ENCODE assay signal across 13 mouse cellular contexts in genomic region chr4:86527162-86528136, GRCm38 (mm10). TPM values are rescaled to one million over a fixed set of nuclear protein-coding genes. Genes with fewer than 3 reads are reported as not detected.
DNase-seq lines count a peak whose midpoint lies in the region; ATAC-seq lines count a peak whose summit lies in the region.
"Had no signal": no experiment of that assay in that cellular context is flagged by ENCODE, and none has a peak within 500 bp of the region (broad histone marks: within the 10 kb centered on the region; RNA-seq: fewer than 3 reads in every experiment).

No protein-coding gene starts in this region.

- H3K4me1 ChIP-seq in hindbrain, embryonic 11.5 days (replicated peaks; ENCODE audit: control insufficient read depth, insufficient read depth, low read length): no peaks in the 10 kb centered on the region
- no peaks in the 10 kb centered on the region for H3K4me1 ChIP-seq in hindbrain, embryonic 12.5 days
- H3K4me1 ChIP-seq in limb, embryonic 15.5 days: peaks cover 28% of the 10 kb centered on the region
- H3K4me1 ChIP-seq: midbrain, embryonic 13.5 days had no signal

- H3K36me3 ChIP-seq in hindbrain, embryonic 11.5 days (ENCODE audit: control insufficient read depth, insufficient read depth, low read length): no peaks in the 10 kb centered on the region
- H3K36me3 ChIP-seq in hindbrain, embryonic 12.5 days: no peaks in the 10 kb centered on the region
- H3K36me3 ChIP-seq in limb, embryonic 15.5 days: no peaks in the 10 kb centered on the region
- H3K36me3 ChIP-seq: G1E; midbrain, embryonic 13.5 days had no signal

- 70% methylated on average over 11 of the region's 11 CpGs for WGBS in hindbrain, embryonic 11.5 days
- 68% methylated on average over 11 of the region's 11 CpGs for WGBS in hindbrain, embryonic 12.5 days
- WGBS in limb, embryonic 15.5 days: 15% methylated on average over 11 of the region's 11 CpGs

- H3K4me2 ChIP-seq in hindbrain, embryonic 11.5 days (replicated peaks; ENCODE audit: low read depth, low read length): no peak overlapping the region
- H3K4me2 ChIP-seq in hindbrain, embryonic 12.5 days (replicated peaks): no peak overlapping the region
- H3K4me2 ChIP-seq in limb, embryonic 15.5 days: no peak overlapping the region
- H3K4me2 ChIP-seq: hindbrain, embryonic 14.5 days; midbrain, embryonic 13.5 days had no signal

- H3K9ac ChIP-seq in hindbrain, embryonic 11.5 days (ENCODE audit: low read depth, low read length): no peak overlapping the region
- no peak overlapping the region for H3K9ac ChIP-seq in hindbrain, embryonic 12.5 days
- H3K9ac ChIP-seq in limb, embryonic 15.5 days: no peak overlapping the region
- H3K9ac ChIP-seq: hindbrain, embryonic 14.5 days; midbrain, embryonic 13.5 days had no signal

- no peak overlapping the region for H3K27ac ChIP-seq in hindbrain, embryonic 11.5 days (ENCODE audit: low read depth, low read length)
- no peak overlapping the region for H3K27ac ChIP-seq in hindbrain, embryonic 12.5 days
- peak overlapping the region; percentile 86 for H3K27ac ChIP-seq in limb, embryonic 15.5 days
- H3K27ac ChIP-seq: hindbrain, embryonic 14.5 days; midbrain, embryonic 13.5 days had no signal

- H3K4me3 ChIP-seq in hindbrain, embryonic 11.5 days (ENCODE audit: low read depth, low read length): no peak overlapping the region
- H3K4me3 ChIP-seq in hindbrain, embryonic 12.5 days: no peak overlapping the region
- H3K4me3 ChIP-seq in limb, embryonic 15.5 days: no peak overlapping the region
- H3K4me3 ChIP-seq: midbrain, embryonic 13.5 days had no signal

- H3K9me3 ChIP-seq in hindbrain, embryonic 11.5 days (ENCODE audit: control insufficient read depth, low read length): no peaks in the 10 kb centered on the region
- H3K9me3 ChIP-seq in hindbrain, embryonic 12.5 days (replicated peaks): no peaks in the 10 kb centered on the region
- H3K9me3 ChIP-seq in limb, embryonic 15.5 days: no peaks in the 10 kb centered on the region
- H3K9me3 ChIP-seq: G1E; midbrain, embryonic 13.5 days had no signal

- peak; percentile 17 for DNase-seq in hindbrain, embryonic 11.5 days (ENCODE audit: low spot score)
- peak; percentile 75 for DNase-seq in embryo, embryonic 11 days
- peak; percentile 52 for DNase-seq in fibroblast of lung, adult 2 months (ENCODE audit: low read depth)
- no peak for DNase-seq in thymus, postnatal 14 days
- no peak for DNase-seq in spleen, adult 12 weeks (ENCODE audit: low spot score)
- no peak for DNase-seq in liver
- DNase-seq: thymus, adult 18-20 months had no signal

- H3K27me3 ChIP-seq in hindbrain, embryonic 11.5 days (ENCODE audit: control insufficient read depth, insufficient read depth, low read length): no peaks in the 10 kb centered on the region
- H3K27me3 ChIP-seq in hindbrain, embryonic 12.5 days: no peaks in the 10 kb centered on the region
- H3K27me3 ChIP-seq in limb, embryonic 15.5 days: no peaks in the 10 kb centered on the region
- H3K27me3 ChIP-seq: midbrain, embryonic 13.5 days had no signal

- ATAC-seq in hindbrain, embryonic 11.5 days (ENCODE audit: low FRiP score): no peak
- no peak for ATAC-seq in hindbrain, embryonic 12.5 days (ENCODE audit: low FRiP score)
- peak; percentile 77 for ATAC-seq in limb, embryonic 15.5 days (ENCODE audit: insufficient number of reproducible peaks, low FRiP score, low TSS enrichment, low read depth)
- ATAC-seq: forebrain, embryonic 14.5 days; midbrain, embryonic 13.5 days had no signal

RNA-seq across cellular contexts. Expression of gene Saxo1, which starts 30.7 kb away (rescaled TPM):
- not detected in 2 replicates for polyA plus RNA-seq in hindbrain, embryonic 11.5 days (2014; fragmentation: Nextera tagmentation; extraction: Ambion mirVana)
- polyA plus RNA-seq in hindbrain, embryonic 12.5 days (2016; fragmentation: Nextera tagmentation; extraction: Ambion mirVana): not detected in 2 replicates
- polyA plus RNA-seq in limb, embryonic 15.5 days (2015; fragmentation: Nextera tagmentation; extraction: Ambion mirVana): 0.17 and 0.65 TPM in 2 replicates
- polyA plus RNA-seq: forebrain, embryonic 14.5 days; G1E; hindbrain, embryonic 14.5 days; midbrain, embryonic 13.5 days had no signal

RNA-seq across cellular contexts. Expression of gene Rraga, which starts 48.0 kb away (rescaled TPM):
- polyA plus RNA-seq in hindbrain, embryonic 11.5 days (2014; fragmentation: Nextera tagmentation; extraction: Ambion mirVana): 109 and 119 TPM in 2 replicates
- polyA plus RNA-seq in hindbrain, embryonic 12.5 days (2016; fragmentation: Nextera tagmentation; extraction: Ambion mirVana): 78.5 and 95.1 TPM in 2 replicates
- 75.4 and 95.2 TPM in 2 replicates for polyA plus RNA-seq in limb, embryonic 15.5 days (2015; fragmentation: Nextera tagmentation; extraction: Ambion mirVana)

Comparison
In these comparisons a context has a peak if more than half of its experiments do, and no peak if none do; other contexts are left out.
1. DNase-seq: peak in hindbrain, embryonic 11.5 days (single experiment), embryo, embryonic 11 days (single experiment) and fibroblast of lung, adult 2 months (single experiment); none in thymus, postnatal 14 days (single experiment), spleen, adult 12 weeks (single experiment) and liver (single experiment).